Mouse (Mus musculus) urinary bladder, postnatal 36 days (tissue): ENCODE data around the gene Ccdc88a.

ENCODE experiments used
- DNase-seq, 2 experiments: peaks; one replicate each; pipeline ENCODE4 v3.0.0; 2022; ENCODE audit warnings: low spot score in 2 of 2, mixed read lengths in 1 of 2

The Ccdc88a gene

GRCm38 (mm10) chr11:29548504-29549424 is 175.3 kb downstream of the Ccdc88a start:
- DNase-seq: no peak

- no peak for DNase-seq
Measured at GRCm38 (mm10) chr11:29549425-29549778, 175.9 kb downstream of the Ccdc88a start.
